Mouse (Mus musculus) midbrain, embryonic 16.5 days (tissue): Measurements from ENCODE around the gene Zfp658. TPM values are rescaled to one million over a fixed set of nuclear protein-coding genes. Genes with fewer than 3 reads are reported as not detected.
A peak's percentile ranks its signal among the peaks of the same experiment; 100 is the strongest.

Source experiments
- ATAC-seq: fragments of 200-750 bp; cut with Nextera tagmentation; 2 replicates; pipeline ENCODE4 v1.8.0; 2017; ENCODE audit warnings: moderate TSS enrichment
- H3K27ac ChIP-seq: fragments of 300-500 bp; sonication (generic); 2 replicates; pipeline ENCODE4 v1.5.1; 2014; ENCODE audit warnings: mild to moderate bottlenecking, low read length, mixed read lengths
- H3K27me3 ChIP-seq: fragments of 300-500 bp; sonication (generic); 2 replicates; pipeline ENCODE4 v1.6.1; 2014; ENCODE audit warnings: low read depth, low read length, mixed read lengths; ENCODE audit not compliant: control insufficient read depth, insufficient read depth
- H3K36me3 ChIP-seq: fragments of 300-500 bp; sonication (generic); 2 replicates; pipeline ENCODE4 v1.6.1; 2014; ENCODE audit warnings: mild to moderate bottlenecking, low read length, moderate library complexity, mixed read lengths; ENCODE audit not compliant: control insufficient read depth, insufficient read depth
- H3K4me1 ChIP-seq: fragments of 300-500 bp; sonication (generic); 2 replicates; pipeline ENCODE4 v1.6.1; 2014; ENCODE audit warnings: mild to moderate bottlenecking, low read length, mixed read lengths; ENCODE audit not compliant: control insufficient read depth, insufficient read depth
- H3K4me2 ChIP-seq: fragments of 300-500 bp; sonication (generic); 2 replicates; pipeline ENCODE4 v1.6.1; 2014; ENCODE audit warnings: mild to moderate bottlenecking, low read length, mixed read lengths
- H3K4me3 ChIP-seq: fragments of 300-500 bp; sonication (generic); 2 replicates; pipeline ENCODE4 v1.5.1; 2014; ENCODE audit warnings: low read depth, mild to moderate bottlenecking, low read length, moderate library complexity, mixed read lengths
- H3K9ac ChIP-seq: fragments of 300-500 bp; sonication (generic); 2 replicates; pipeline ENCODE4 v1.6.1; 2014; ENCODE audit warnings: low read depth, low read length, mixed read lengths
- H3K9me3 ChIP-seq: fragments of 300-500 bp; sonication (generic); replicated peaks from 2 replicates; pipeline ENCODE4 v1.6.1; 2014; ENCODE audit warnings: mild to moderate bottlenecking, low read length, mixed read lengths; ENCODE audit not compliant: control insufficient read depth, poor library complexity, severe bottlenecking
- WGBS: fragments of 180-500 bp; shearing (Covaris S2); extraction: QIAGEN DNeasy Blood & Tissue Kit; methylation state at CpG from one replicate; pipeline ENCODE4 v1.1.7; 2014; 5-methylcytosine and 5-hydroxymethylcytosine counted together
- polyA plus RNA-seq: library from polyadenylated mRNA; unstranded; fragments of >200 nt; fragmentation: Nextera tagmentation; extraction: Ambion mirVana; gene quantifications from 2 replicates; pipeline ENCODE4 v1.2.1, GENCODE M21; 2015

Zfp658 gene
- polyA plus RNA-seq, 1 experiment from 2014 or later = 9.1 TPM

- no peak overlapping the region for H3K4me3 ChIP-seq
- no peaks in the 10 kb centered on the region for H3K9me3 ChIP-seq
- H3K9ac ChIP-seq = no peak overlapping the region
- no peak overlapping the region for H3K4me2 ChIP-seq
- H3K27me3 ChIP-seq = 0 out of 2 replicates have a peak, but pooled peaks cover 3% of the 10 kb centered on the region
- no peak overlapping the region for H3K27ac ChIP-seq
- H3K36me3 ChIP-seq = no peaks in the 10 kb centered on the region
- no peak for ATAC-seq
- WGBS = 79% methylated on average over 7 of the region's 7 CpGs
- H3K4me1 ChIP-seq = peaks cover 2% of the 10 kb centered on the region; the same call in 1 of the 2 replicates
Measured at GRCm38 (mm10) chr7:43608316-43608824, 46.3 kb downstream of the Zfp658 start.

DNA sequence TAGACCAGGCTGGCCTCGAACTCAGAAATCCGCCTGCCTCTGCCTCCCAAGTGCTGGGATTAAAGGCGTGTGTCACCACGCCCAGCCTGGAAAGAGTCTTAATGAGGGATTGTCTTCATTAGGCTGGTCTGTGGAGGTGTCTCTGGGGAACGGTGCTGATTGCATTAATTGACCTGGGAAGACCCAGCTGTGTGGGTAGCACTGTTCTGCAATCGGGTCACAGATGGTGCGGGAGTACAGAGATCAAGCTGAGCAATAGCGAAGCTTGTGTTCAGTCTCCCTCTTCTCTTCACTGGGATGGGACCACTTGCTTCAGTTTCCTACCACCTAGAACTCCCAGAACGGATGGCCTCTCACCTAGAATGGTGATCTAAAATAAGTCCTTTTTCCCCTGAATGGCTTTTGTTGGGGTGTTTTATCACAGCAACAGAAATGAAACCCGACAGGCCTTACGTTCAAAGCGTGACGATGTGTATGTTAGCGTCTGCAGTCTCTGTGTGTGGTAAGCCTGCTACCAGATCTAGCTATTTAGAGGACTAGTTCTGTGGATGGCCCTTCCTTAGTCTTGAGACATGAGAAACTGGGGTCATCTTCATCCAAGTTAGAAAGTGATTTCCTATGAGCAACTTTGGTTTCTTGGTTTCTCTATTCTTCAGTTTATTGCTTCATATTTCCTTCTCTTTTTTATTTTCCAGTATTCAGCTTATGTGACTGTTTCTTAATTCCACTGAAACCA lies 51.9 kb downstream of the Zfp658 start:
- no peaks in the 10 kb centered on the region for H3K27me3 ChIP-seq
- H3K4me3 ChIP-seq = no peak overlapping the region
- H3K4me2 ChIP-seq = no peak overlapping the region
- no peak overlapping the region for H3K27ac ChIP-seq
- WGBS = 86% methylated on average over 14 of the region's 14 CpGs
- no peaks in the 10 kb centered on the region for H3K4me1 ChIP-seq
- no peak for ATAC-seq
- no peaks in the 10 kb centered on the region for H3K9me3 ChIP-seq
- H3K36me3 ChIP-seq = no peaks in the 10 kb centered on the region
- H3K9ac ChIP-seq = no peak overlapping the region

DNA sequence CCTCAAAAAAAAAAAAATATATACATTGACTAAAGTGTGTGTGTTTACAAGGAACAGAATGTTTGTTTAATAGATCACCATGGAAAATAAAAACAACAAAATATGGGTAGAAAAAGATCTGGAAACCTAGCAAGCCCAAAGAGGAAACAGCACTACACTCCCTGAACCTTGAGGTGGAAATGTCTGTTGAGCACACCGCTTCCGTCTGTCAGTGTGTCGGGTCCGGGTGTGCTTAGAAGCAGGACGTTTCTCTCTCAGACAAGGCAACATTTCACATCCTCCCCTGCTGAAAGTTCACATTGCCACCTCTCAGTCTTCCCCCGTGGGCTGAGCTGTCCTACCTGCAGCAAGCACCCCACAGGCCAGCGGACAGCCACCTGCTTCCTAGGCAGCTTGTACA lies 60.9 kb downstream of the Zfp658 start:
- Histone ChIP-seq H3K27me3 (no peaks in the 10 kb centered on the region), H3K27ac (no peak overlapping the region), H3K4me2 (no peak overlapping the region), H3K36me3 (no peaks in the 10 kb centered on the region), H3K9ac (no peak overlapping the region), H3K4me1 (peaks cover 3% of the 10 kb centered on the region; the same call in 1 of the 2 replicates), H3K9me3 (no peaks in the 10 kb centered on the region), H3K4me3 (no peak overlapping the region)
- no peak for ATAC-seq
- 87% methylated on average over 7 of the region's 7 CpGs for WGBS

DNA sequence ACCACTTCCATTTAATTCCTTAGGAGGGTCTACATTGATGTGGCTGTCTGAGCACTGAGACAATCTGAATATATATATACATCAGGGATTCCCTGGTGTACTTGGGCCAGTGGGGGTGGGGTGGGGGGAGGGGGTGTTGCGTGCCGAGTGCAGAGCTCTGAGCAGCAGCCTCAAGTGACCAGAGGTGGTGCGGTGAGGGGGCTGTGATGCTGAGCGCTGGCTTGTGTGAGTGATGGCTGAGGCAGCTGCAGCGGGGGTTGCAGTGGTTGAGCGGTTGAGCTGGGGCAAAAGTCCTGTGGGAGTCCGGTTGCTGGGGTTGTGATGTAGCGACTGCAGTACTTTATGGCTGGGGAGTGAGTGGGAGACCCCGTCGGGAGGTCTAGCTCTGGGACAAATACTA lies 61.8 kb downstream of the Zfp658 start:
- peak overlapping the region; percentile 32; the same call in 1 of the 2 replicates for H3K4me2 ChIP-seq
- H3K36me3 ChIP-seq = no peaks in the 10 kb centered on the region
- ATAC-seq = no peak
- H3K4me3 ChIP-seq = no peak overlapping the region
- no peaks in the 10 kb centered on the region for H3K9me3 ChIP-seq
- no peak overlapping the region for H3K27ac ChIP-seq
- 12% methylated on average over 10 of the region's 10 CpGs for WGBS
- H3K4me1 ChIP-seq = peaks cover 3% of the 10 kb centered on the region; the same call in 1 of the 2 replicates
- no peak overlapping the region for H3K9ac ChIP-seq
- no peaks in the 10 kb centered on the region for H3K27me3 ChIP-seq

Other genes with a start within 250 kb of the Zfp658 start
- 24.6 and 26.0 TPM in 2 replicates for gene Zfp715, start 249.0 kb upstream of the Zfp658 start, polyA plus RNA-seq
- gene Siglecf, start 210.9 kb upstream of the Zfp658 start, polyA plus RNA-seq = 0.18 and 0.22 TPM in 2 replicates
- not detected in 2 replicates for gene Siglecg, start 154.1 kb upstream of the Zfp658 start, polyA plus RNA-seq
- gene Lim2, start 134.6 kb upstream of the Zfp658 start, polyA plus RNA-seq = not detected in 2 replicates
- gene Nkg7, start 125.2 kb upstream of the Zfp658 start, polyA plus RNA-seq = not detected in 2 replicates
- gene Cldnd2, start 121.5 kb upstream of the Zfp658 start, polyA plus RNA-seq = not detected in 2 replicates
- gene Etfb, start 118.2 kb upstream of the Zfp658 start, polyA plus RNA-seq = 96.3 and 105 TPM in 2 replicates
- 0.36 and 1.2 TPM in 2 replicates for gene Gm45233, start 118.1 kb upstream of the Zfp658 start, polyA plus RNA-seq
- gene Vsig10l, start 99.1 kb upstream of the Zfp658 start, polyA plus RNA-seq = 15.5 and 15.7 TPM in 2 replicates
- 7.1 and 7.7 TPM in 2 replicates for gene Iglon5, start 72.2 kb upstream of the Zfp658 start, polyA plus RNA-seq
- gene 4931406B18Rik, start 56.3 kb upstream of the Zfp658 start, polyA plus RNA-seq = not detected in 2 replicates
- 0.67 and 1.4 TPM in 2 replicates for gene Cd33, start 17.8 kb upstream of the Zfp658 start, polyA plus RNA-seq
- gene Zfp719, start 17.4 kb downstream of the Zfp658 start, polyA plus RNA-seq = 15.6 and 17.1 TPM in 2 replicates
- gene Zfp819, start 44.9 kb downstream of the Zfp658 start, polyA plus RNA-seq = 0.40 and 0.55 TPM in 2 replicates
- gene Ceacam18, start 72.5 kb downstream of the Zfp658 start, polyA plus RNA-seq = 0.10 and 0.21 TPM in 2 replicates
- 0.16 and 0.32 TPM in 2 replicates for gene Siglece, start 97.9 kb downstream of the Zfp658 start, polyA plus RNA-seq
- gene Ctu1, start 109.8 kb downstream of the Zfp658 start, polyA plus RNA-seq = 26.4 and 27.8 TPM in 2 replicates
- gene Klk14, start 128.2 kb downstream of the Zfp658 start, polyA plus RNA-seq = not detected in 2 replicates
- gene Klk13, start 150.3 kb downstream of the Zfp658 start, polyA plus RNA-seq = 0.19 and 0.20 TPM in 2 replicates
- gene Klk12, start 206.6 kb downstream of the Zfp658 start, polyA plus RNA-seq = not detected in 2 replicates
- 0.21 TPM in 1 of 2 replicates, not detected in the other for gene Klk11, start 212.3 kb downstream of the Zfp658 start, polyA plus RNA-seq
- gene Klk10, start 218.8 kb downstream of the Zfp658 start, polyA plus RNA-seq = 0.13 and 0.25 TPM in 2 replicates
- gene Klk9, start 229.6 kb downstream of the Zfp658 start, polyA plus RNA-seq = 0.13 TPM in 1 of 2 replicates, not detected in the other
- gene Klk8, start 235.3 kb downstream of the Zfp658 start, polyA plus RNA-seq = 5.7 and 8.6 TPM in 2 replicates
- not detected in 2 replicates for gene Klk7, start 249.0 kb downstream of the Zfp658 start, polyA plus RNA-seq